Mouse (Mus musculus): Measurements from ENCODE around the gene Sphk2. TPM values are rescaled to one million over a fixed set of nuclear protein-coding genes. Genes with fewer than 3 reads are reported as not detected.

Sphk2 gene
- polyA plus RNA-seq, 1 experiment from 2014 or later: 55.1 TPM

- no peak for TF ChIP-seq CTCF (IDR thresholded peaks at IDR 0.05; ENCODE audit: low read depth)
- no peaks in the 10 kb centered on the region for H3K9me3 ChIP-seq (ENCODE audit: control insufficient read depth)
- peaks cover 21% of the 10 kb centered on the region; the same call in 1 of the 2 replicates for H3K4me1 ChIP-seq (replicated peaks; ENCODE audit: control insufficient read depth, insufficient read depth, low read length)
- peak overlapping the region; percentile 53 for H3K9ac ChIP-seq (ENCODE audit: low read depth, low read length)
- 0% methylated on average over 13 of the region's 13 CpGs for WGBS
- no peaks in the 10 kb centered on the region for H3K36me3 ChIP-seq (ENCODE audit: control insufficient read depth, insufficient read depth)
- H3K27ac ChIP-seq (ENCODE audit: low read depth, low read length): peak overlapping the region; percentile 77; the same call in 1 of the 2 replicates
- ATAC-seq: peak; percentile 42
- H3K4me2 ChIP-seq (replicated peaks; ENCODE audit: low read depth): peak overlapping the region; percentile 95
- H3K27me3 ChIP-seq (replicated peaks; ENCODE audit: control insufficient read depth, insufficient read depth, low read length): peaks cover 16% of the 10 kb centered on the region
- peak overlapping the region; percentile 56 for H3K4me3 ChIP-seq (ENCODE audit: low read depth, low read length)
These were observed 13.7 kb downstream of the Sphk2 start for GRCm38 (mm10) chr7:45704046-45704559.

- no peak for ATAC-seq
- WGBS: 46% methylated on average over 12 of the region's 12 CpGs
- H3K4me2 ChIP-seq (replicated peaks; ENCODE audit: low read depth): peak overlapping the region; percentile 95
- peaks cover 16% of the 10 kb centered on the region; the same call in 1 of the 2 replicates for H3K4me1 ChIP-seq (replicated peaks; ENCODE audit: control insufficient read depth, insufficient read depth, low read length)
- H3K4me3 ChIP-seq (ENCODE audit: low read depth, low read length): peak overlapping the region; percentile 56
- no peaks in the 10 kb centered on the region for H3K36me3 ChIP-seq (ENCODE audit: control insufficient read depth, insufficient read depth)
- H3K9me3 ChIP-seq (ENCODE audit: control insufficient read depth): no peaks in the 10 kb centered on the region
- H3K27ac ChIP-seq (ENCODE audit: low read depth, low read length): 0 out of 2 replicates have a peak overlapping the region, but pooled peaks have one; percentile 77
- peak overlapping the region; percentile 53; the same call in 1 of the 2 replicates for H3K9ac ChIP-seq (ENCODE audit: low read depth, low read length)
- TF ChIP-seq CTCF (IDR thresholded peaks at IDR 0.05; ENCODE audit: low read depth): no peak
- H3K27me3 ChIP-seq (replicated peaks; ENCODE audit: control insufficient read depth, insufficient read depth, low read length): peaks cover 21% of the 10 kb centered on the region
These were observed 14.2 kb downstream of the Sphk2 start for GRCm38 (mm10) chr7:45703521-45704033.

- H3K27ac ChIP-seq (ENCODE audit: low read depth, low read length): no peak overlapping the region
- no peak overlapping the region for H3K4me3 ChIP-seq (ENCODE audit: low read depth, low read length)
- no peaks in the 10 kb centered on the region for H3K36me3 ChIP-seq (ENCODE audit: control insufficient read depth, insufficient read depth)
- no peak overlapping the region for H3K4me2 ChIP-seq (replicated peaks; ENCODE audit: low read depth)
- no peak for ATAC-seq
- peaks cover 24% of the 10 kb centered on the region for H3K27me3 ChIP-seq (replicated peaks; ENCODE audit: control insufficient read depth, insufficient read depth, low read length)
- H3K9ac ChIP-seq (ENCODE audit: low read depth, low read length): no peak overlapping the region
- H3K4me1 ChIP-seq (replicated peaks; ENCODE audit: control insufficient read depth, insufficient read depth, low read length): peaks cover 12% of the 10 kb centered on the region; the same call in 1 of the 2 replicates
- no peak for TF ChIP-seq CTCF (IDR thresholded peaks at IDR 0.05; ENCODE audit: low read depth)
- WGBS: 90% methylated on average over 17 of the region's 17 CpGs
- no peaks in the 10 kb centered on the region for H3K9me3 ChIP-seq (ENCODE audit: control insufficient read depth)
These were observed 14.8 kb downstream of the Sphk2 start for GRCm38 (mm10) chr7:45702809-45703520.

DNA sequence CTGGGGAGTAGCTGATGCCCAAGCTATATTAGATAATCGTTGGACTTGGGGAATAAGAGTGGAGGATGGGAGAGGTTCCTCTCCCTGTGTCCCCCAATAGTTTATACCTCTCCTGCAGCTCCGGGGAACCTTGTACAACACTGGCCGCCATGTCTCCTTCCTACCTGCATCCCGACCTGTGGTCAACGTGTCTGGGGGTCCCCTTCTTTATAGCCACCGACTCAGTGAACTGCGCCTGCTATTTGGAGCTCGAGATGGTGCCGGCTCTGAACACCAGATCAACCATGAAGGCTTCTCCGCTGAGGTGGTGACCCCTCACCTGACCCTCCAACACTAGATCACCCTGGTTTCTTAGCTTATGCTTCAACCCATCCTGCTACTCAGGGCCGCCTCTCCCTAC lies 15.5 kb downstream of the Sphk2 start:
- Histone ChIP-seq H3K4me1 (replicated peaks; ENCODE audit: control insufficient read depth, insufficient read depth, low read length) (peaks cover 12% of the 10 kb centered on the region; the same call in 1 of the 2 replicates), H3K4me2 (replicated peaks; ENCODE audit: low read depth) (no peak overlapping the region), H3K27ac (ENCODE audit: low read depth, low read length) (no peak overlapping the region), H3K36me3 (ENCODE audit: control insufficient read depth, insufficient read depth) (no peaks in the 10 kb centered on the region), H3K9ac (ENCODE audit: low read depth, low read length) (no peak overlapping the region), H3K9me3 (ENCODE audit: control insufficient read depth) (no peaks in the 10 kb centered on the region), H3K4me3 (ENCODE audit: low read depth, low read length) (no peak overlapping the region), H3K27me3 (replicated peaks; ENCODE audit: control insufficient read depth, insufficient read depth, low read length) (peaks cover 27% of the 10 kb centered on the region)
- TF ChIP-seq CTCF (IDR thresholded peaks at IDR 0.05; ENCODE audit: low read depth): no peak
- 89% methylated on average over 11 of the region's 11 CpGs for WGBS
- ATAC-seq: no peak

- 0 out of 2 replicates have a peak, but pooled peaks cover 8% of the 10 kb centered on the region for H3K4me1 ChIP-seq (replicated peaks; ENCODE audit: control insufficient read depth, insufficient read depth, low read length)
- 91% methylated on average over 11 of the region's 11 CpGs for whole genome bisulfite sequencing
- H3K9me3 ChIP-seq (ENCODE audit: control insufficient read depth): no peaks in the 10 kb centered on the region
- no peaks in the 10 kb centered on the region for H3K36me3 ChIP-seq (ENCODE audit: control insufficient read depth, insufficient read depth)
- no peak for TF ChIP-seq CTCF (IDR thresholded peaks at IDR 0.05; ENCODE audit: low read depth)
- no peak for ATAC-seq
- H3K27me3 ChIP-seq (replicated peaks; ENCODE audit: control insufficient read depth, insufficient read depth, low read length): peaks cover 27% of the 10 kb centered on the region
- no peak overlapping the region for H3K9ac ChIP-seq (ENCODE audit: low read depth, low read length)
- H3K4me3 ChIP-seq (ENCODE audit: low read depth, low read length): no peak overlapping the region
- H3K4me2 ChIP-seq (replicated peaks; ENCODE audit: low read depth): 0 out of 2 replicates have a peak overlapping the region, but pooled peaks have one; percentile 28
- H3K27ac ChIP-seq (ENCODE audit: low read depth, low read length): no peak overlapping the region
These were observed 16.2 kb downstream of the Sphk2 start for GRCm38 (mm10) chr7:45701607-45702006.

- Histone ChIP-seq H3K27ac (ENCODE audit: low read depth, low read length) (no peak overlapping the region), H3K9ac (ENCODE audit: low read depth, low read length) (no peak overlapping the region), H3K4me3 (ENCODE audit: low read depth, low read length) (no peak overlapping the region)
These were observed 16.7 kb downstream of the Sphk2 start for GRCm38 (mm10) chr7:45701072-45701471.

More at GRCm38 (mm10) chr7:45701072-45701471, 16.7 kb downstream of the Sphk2 start:
- no peak for ATAC-seq
- WGBS: 38% methylated on average over 11 of the region's 11 CpGs
- H3K27me3 ChIP-seq (replicated peaks; ENCODE audit: control insufficient read depth, insufficient read depth, low read length): peaks cover 27% of the 10 kb centered on the region
- 0 out of 2 replicates have a peak, but pooled peaks cover 8% of the 10 kb centered on the region for H3K4me1 ChIP-seq (replicated peaks; ENCODE audit: control insufficient read depth, insufficient read depth, low read length)
- no peak for TF ChIP-seq CTCF (IDR thresholded peaks at IDR 0.05; ENCODE audit: low read depth)
- no peaks in the 10 kb centered on the region for H3K36me3 ChIP-seq (ENCODE audit: control insufficient read depth, insufficient read depth)
- no peaks in the 10 kb centered on the region for H3K9me3 ChIP-seq (ENCODE audit: control insufficient read depth)
- H3K4me2 ChIP-seq (replicated peaks; ENCODE audit: low read depth): peak overlapping the region; percentile 28; the same call in 1 of the 2 replicates

Data from intestine, postnatal 0 days (tissue).